Mouse (Mus musculus) thymus, postnatal 36 days (tissue): Measurements from ENCODE around the gene Abhd16a.

Source experiments
- DNase-seq, 2 experiments: peaks; one replicate each; pipeline ENCODE4 v3.0.0; 2022; ENCODE audit warnings: mixed read lengths in 2 of 2

Gene Abhd16a

DNA sequence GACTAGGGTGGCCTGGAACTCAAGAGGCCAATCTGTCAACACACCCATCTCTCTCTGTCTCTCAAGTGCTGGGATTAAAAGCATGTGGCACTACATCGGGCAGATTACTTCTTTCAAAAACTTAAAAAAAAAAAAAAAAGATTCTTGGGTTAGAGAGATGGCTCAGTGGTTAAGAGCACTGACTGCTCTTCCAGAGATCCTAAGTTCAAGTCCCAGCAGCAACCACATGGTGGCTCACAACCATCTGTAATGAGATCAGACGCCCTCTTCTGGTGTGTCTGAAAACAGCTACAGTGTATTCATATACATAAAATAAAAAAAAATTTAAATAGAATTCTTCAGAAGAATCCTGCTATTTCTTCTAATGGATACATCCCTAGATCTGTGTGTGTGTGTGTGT, 912 bp upstream of the Abhd16a start:
- DNase-seq, result no peak

DNA sequence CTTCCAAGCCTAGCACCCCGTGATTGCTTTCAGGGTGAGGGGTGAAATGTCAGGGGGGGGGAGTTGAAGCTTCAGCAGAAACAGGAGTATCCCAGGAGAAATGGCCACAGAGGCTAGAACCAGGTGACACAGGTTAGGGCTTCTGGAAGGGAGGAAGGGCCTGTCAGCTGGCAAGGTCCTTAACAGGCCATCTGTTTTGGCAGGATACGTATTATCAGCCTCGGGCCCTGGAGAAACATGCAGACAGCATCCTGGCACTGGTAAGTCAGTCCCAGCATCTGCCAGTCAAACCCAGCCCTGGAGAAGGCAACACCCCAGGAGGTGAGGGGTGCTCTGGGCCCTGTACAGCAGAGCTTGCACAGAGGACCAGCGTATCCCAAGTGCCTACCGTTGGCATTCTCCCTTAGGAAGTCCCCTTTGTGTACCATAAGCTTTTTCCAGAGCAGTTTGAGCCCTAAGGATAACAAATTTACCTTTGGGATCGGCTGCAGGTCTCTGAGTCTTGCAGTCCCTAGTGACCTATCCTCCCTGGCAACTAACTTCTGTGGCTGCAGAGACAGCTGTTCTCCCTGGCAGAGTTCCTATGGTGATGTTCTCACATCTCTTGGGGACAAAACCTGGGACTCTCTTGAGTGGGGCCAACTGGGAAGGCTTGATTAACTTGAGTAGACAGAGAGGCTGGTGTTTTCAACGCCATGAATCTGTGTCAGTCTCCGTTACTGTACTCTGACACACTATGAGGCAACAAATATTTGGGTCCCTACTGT, 1.3 kb downstream of the Abhd16a start:
- DNase-seq, result no peak

DNA sequence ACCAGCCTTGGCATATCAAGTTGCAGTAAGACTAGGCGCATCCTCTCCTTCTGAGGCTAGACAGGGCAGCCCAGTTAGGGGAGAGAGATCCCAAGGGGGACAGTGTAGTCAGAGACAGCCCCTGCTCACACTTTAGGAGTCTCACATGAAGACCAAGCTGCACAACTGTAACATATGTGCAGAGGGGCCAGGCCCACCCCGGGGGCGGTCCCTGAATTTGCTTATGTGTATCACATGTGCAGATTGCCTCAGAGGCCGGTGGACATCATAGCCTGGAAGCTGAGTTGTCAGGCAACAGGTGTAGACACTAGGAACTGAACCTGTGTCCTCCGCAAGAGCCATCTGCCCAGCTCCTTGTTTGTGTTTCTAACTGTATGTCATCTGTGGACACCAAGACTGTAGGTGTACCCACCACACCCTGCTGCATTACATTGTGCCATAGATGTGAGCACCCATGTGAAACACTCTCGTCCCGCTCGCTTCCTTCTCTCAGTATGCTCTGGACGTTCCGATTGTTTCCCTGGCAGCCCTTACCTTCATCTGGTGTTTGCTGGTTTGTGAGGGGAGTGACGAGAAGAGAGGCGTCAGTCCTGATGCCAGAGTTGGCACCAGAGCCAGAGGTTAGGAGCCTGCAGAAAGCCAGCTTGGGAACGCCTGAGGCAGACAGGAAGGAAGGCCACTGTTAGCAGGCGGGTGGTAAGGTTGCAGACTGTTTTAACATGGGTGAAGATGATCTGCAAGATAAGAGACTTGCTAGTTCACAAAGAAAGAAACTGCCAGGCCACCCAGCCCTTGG, 3.5 kb downstream of the Abhd16a start:
- no peak for DNase-seq

DNA sequence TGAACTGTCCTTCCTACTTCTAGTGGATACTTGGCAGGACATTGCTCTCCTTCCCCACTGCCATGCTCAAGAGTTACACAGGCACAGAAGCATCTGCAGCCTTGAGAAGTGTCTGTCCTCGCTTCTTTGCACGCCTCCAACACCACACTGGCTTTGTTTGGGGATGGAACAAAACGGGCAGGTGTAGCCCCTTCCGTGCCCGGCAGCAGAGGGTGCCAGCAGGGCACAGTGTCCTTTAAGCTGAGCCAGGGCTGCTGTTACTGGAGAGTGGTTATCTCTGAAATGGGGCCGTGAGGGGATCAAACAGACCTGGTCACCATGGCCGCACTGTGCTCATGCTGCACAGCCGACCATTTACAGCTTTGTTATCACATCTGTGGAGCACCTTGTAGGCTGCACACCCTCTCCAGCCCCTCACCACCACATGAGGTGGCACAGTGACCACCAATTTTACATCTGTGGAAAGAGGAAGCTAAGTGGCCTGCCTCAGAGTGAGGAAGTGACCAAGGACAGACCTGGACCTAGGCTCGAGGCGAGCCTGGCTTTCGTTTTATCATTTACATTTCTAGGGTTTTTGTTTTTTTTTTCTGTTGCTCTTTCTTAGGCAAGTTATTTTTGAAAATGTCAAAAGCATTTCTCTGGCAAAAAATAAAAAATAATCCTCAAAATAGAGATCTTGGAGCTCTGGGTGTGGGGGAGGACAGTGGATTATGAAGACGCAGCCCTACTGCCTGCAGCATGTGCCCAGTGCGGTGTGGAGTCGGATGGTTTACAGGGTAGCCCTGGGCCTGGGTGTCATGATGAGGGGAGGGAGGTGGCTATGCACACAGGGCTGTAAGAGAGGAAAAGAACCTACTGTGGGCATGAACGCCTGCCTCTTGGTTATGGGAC, 5.7 kb downstream of the Abhd16a start:
- no peak for DNase-seq

DNA sequence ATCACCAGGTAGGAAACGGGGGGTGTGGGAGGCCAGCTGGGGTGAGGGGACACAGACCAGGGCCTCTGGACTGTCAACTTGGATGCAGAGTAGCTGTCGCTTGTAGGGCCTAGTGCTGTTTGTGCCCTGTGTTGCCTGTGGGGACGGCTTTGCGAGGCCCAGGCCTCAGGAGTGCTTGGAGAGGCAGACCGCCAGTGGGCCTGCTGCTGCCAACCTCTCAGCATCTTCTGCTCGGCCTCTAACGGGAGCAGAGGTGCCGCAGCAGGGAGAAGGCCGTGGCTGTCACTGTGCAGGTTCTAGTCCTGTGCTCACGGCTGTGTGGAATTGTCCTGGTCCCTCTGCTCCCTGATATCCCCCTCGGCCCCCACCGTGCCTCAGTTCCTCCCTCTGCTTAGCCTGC, 7.5 kb downstream of the Abhd16a start:
- DNase-seq, result no peak

DNA sequence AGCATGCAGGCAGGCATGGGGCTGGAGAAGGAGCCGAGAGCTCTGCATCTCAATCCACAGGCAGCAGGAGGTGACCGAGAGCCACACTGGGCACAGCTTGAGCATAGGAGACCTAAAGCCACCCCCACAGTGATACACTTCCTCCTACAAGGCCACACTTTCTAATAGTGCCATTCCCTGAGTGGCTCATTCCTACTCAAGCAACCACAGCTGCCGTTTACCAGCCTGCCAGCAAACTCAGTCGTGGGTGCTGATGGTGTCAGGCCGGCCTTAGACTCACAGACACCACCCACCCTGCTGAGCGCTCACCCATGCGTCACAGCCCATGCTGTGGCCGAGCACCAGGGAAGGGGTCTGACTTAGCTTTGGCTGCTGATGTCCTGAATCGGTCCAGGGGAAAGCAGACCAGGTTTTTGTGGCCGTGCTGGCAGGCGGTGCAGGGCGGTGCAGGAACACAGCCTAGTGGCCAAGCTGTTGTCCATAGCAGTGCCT, 8.1 kb downstream of the Abhd16a start:
- DNase-seq, result peak in 1 of 2 experiments; percentile 23

DNA sequence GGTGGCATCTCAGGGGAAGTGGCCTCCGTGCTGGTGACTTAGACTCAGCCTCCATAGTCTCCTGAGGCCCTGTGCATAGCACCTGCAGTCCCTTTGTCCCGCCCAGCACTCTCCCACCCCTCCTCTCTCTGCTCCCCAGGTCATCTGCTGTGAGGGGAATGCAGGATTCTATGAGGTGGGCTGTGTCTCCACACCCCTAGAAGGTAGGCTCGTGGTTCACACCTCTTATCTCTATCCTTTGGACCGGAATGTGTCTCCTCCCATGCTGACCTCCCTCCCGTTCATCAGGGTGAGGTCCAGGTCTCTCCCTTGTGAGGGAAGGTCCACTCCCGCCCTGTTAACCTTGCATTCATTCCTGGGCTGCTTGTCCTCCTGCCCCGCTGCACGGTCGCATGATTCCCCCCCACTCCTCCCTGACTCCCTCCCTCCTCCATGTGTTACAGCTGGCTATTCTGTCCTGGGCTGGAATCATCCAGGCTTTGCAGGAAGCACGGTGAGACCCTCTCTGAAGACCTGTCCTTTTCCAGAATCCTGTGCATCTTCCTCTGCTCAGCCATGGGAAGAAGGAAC, 11.2 kb downstream of the Abhd16a start:
- no peak for DNase-seq

DNA sequence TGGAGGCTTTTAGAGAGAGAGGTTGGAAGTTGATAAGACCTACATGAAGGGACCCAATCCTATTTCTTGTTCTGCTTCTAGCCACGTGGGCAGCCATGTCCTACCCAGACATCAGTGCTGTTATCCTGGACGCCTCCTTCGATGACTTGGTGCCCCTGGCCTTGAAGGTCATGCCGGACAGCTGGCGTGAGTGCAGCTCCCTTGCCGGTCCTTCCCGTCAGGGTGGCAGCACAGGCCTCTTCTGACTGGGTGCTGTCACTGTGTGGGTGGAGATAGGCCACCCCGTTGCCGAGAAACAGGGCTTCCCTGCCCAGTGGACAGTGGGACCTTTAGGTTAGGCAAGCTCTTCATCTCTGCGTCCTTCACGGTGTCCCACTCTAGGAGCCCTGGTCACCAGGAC, 12.1 kb downstream of the Abhd16a start:
- DNase-seq, result no peak

DNA sequence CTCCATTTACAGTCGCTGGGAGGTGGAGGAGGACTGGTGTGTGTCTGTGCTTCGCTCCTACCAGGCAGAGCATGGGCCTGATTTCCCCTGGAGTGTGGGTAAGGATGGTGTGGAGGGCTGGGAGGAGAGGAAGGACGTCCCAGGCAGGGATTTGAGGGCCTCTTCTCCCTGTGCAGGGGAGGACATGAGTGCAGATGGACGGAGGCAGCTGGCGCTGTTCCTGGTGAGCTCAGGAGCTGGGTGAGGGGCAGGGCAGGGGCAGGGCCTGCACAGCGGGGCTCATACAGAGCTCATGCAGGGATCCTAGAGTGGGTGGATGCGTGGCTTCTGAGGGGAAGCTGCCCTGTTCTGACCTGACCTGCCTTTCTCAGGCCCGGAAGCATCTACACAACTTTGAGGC, 13.2 kb downstream of the Abhd16a start:
- DNase-seq, result no peak

DNA sequence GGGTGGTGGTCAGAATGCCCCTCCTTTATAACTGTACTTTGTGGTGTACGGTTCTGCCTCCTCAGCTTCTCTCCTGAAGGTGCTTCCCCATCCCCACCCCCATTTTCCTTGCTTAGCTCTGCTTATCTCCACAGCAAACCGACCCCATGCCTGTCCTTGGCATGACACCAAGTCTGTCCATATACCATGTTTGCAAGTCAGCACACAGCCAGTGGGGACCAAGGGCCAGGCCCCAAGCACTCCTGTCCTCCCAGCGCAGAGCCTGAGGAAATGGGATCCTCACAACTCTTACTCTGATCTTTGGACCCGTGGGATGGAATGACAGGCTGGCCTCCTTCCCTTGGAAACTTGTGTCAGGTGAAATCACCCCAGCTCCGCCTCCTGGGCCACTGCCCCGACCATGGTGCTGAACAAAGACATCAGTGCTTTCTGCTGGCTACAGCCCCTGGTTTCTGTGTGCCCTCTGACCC, 14.2 kb downstream of the Abhd16a start:
- no peak for DNase-seq

DNA sequence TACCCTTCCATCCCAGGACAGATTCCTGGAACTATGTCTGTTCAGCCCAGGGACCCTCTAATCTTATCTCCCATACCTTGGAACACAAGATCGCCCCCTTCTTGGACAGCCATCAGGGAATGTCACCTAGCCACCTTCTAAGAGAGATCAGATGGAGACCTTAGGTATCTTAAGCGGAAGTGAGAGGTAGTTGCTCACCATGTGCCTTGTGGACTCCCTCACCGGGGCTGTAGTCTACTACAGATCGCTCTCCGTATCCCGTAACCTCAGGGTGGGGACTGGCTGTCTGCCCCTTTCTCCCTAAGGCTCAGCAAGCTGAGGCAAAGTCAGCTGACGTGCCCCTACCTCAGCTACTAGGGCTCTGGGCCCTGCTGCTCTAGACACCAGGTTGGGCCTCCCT, 15.0 kb downstream of the Abhd16a start:
- no peak for DNase-seq

DNA sequence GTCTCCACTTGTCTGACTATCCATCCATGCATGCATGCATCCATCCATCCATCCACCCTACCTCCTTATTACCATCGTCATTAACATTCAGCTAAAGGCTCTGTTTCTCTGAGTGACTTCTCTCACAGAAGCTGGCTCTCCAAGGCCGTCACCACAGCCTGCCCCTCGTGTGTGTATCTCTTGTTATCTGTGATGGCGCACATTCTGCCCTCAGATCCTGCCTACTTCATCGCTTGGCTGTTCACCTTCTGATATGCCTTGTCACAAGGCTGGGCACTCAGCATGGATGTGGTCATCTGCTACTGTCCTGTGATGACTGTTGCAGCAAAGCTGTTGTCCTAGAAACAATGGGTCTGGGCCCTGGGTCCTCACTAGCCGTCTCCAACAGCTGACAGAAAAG, 15.7 kb downstream of the Abhd16a start:
- DNase-seq, result no peak

DNA sequence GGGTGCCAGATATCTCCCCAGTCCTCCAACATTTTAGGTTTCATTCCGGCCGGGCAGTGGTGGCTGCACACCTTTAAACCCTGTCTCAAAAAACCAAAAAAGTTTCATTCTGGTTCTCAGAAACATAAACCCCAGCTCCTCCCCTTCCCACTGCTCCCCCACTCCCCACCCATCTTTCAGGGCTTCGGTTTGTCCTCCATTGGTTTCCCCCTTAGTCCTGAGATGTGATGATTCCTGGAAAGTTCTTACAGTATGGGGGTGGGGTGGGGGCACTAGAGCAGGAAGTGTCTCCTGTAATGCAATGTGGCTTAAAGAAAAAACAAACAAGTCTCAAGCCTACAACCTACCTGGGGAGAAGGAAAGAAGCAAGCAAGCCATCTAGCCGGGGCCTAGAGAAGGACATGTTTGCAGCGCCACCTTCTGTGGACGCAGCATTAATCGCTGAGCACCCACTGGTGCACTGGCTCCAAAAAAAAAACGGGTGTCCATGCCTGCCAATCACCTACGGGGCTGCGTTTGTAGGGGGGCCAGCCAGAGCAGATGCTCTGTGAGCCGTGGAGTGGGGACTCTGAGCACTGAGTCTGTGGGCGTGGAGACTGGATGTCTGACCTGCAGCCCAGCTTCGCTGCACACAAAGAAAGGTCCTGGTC, 16.8 kb downstream of the Abhd16a start:
- peak; percentile 30 to 46 for DNase-seq

DNA sequence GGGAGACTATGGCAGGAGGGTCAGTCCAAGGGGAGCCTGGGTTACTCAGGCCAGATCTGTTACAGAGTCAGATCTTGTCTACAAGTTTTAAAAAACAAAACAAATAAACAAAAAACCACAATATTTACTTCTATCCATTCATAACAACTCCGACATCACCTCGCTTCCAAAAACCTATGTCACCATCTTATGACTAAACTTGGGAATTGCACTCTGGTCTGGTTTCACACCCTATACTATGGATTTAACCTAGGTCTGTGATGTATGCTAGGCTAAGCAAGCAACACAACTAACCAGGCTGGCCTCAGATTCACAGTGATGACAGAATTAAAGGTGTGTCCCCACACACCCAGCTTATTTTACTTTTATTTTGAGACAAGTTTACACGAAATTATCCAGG, 17.5 kb downstream of the Abhd16a start:
- DNase-seq, result no peak

DNA sequence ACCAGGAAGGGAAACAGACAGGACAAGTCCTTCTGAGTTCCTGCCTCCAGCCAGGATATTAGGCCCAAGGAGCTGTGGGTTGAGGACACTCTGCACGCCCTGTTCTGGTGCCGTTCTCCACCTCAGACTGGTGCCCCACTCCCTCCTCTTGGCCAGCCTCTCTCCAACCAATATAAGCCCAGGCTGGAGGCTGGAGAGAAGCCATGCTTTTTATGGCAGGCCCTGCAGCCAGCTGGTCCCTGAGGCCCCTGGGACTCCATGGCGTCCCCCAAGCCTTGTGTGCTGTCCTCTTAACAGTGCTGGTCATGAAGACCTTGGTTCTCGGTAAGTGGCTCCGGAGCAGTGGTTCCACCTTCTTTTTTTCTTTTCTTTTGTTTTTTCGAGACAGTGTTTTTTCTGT, 19.0 kb downstream of the Abhd16a start, which contains the start of gene Ly6g5c:
Gene Ly6g5c (plus strand): TSS at position 183 of the 400 bp plus-strand sequence.
- no peak for DNase-seq

DNA sequence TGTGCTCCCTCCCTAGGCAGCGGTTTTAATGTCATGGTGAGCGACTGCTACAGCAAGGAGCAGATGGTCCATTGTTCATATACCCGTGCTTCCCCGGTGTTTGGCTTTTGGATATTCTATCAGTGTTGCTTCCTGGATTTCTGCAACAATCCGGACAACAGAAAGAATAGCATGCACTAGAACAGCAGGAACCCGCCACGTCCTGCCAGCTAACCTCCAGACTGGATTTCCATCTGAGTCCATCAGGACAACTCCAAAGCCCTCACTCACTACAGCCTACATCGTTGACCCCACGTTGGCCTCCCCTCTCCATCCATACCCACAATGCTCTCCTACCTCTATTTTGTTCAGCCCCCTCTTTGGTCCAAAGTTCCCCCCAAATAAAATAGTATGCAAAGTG, 22.7 kb downstream of the Abhd16a start:
- DNase-seq, result no peak

DNA sequence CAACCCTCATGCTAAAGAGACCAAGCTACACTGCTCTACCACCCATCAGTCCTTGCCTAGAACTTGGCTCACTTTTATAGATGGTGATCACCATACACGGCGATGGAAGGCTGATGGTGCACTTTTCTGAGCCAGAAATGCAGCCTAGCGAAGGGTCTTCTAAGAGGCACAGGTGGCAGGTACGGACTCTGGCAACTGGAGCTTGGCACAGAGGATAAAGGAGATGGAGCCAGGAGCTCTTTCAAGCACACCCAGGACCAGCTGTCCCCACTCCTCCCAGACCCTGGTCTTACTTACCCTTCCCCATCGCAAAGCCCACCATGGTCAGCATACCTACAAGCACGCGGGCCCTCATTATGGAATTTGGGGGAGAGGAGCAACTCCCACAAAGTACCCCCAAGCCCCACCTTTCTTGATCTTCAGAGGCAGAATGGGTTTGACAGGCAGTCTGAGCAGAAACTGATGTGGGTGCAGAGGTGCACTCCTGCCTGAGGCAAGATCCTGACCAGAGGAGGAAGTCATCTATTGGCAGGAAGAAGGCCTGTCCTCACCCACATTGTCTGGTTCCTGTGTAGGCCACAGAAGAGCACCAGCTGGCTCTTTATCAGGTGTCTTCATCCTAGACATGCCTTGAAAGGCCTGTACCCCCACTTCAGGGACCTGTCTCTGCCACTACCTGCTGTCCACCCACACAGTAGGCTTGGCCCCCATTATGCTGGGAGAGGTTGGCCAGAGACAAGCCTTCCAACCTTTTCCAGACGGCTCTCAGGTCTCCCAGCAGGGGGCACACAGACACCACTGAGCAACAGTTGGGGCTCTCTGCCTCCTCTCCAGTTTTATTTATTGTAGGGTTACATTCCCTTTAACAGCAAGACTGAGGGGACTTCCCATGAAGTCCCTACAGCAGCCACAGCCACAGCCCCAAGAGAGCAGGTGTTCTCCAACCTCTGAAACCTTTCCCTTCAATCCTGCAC, 26.3 kb downstream of the Abhd16a start, which contains the start of gene Ly6g5b:
Gene Ly6g5b (minus strand): TSS at position 383 of the 974 bp plus-strand sequence.
- DNase-seq, result peak; percentile 60 to 64

DNA sequence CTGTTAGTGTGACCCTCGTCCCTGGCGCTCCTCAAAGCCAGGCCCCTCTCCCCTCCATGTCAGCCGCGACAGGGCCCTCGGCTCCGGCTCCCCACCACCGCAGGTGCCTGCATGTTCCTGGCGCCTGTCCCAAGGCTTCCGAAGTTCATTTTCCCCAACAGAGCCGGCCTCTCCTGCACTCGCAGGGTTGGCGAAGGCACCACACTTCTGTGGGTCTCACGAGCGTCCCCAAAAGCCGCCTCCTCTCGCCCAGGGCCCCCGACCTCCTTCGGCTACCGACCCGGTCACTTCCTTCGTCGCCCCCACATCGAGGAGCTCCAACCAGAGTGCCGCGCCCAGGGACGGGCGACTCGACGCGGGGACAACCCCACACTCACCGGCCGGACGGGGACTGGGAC, 31.7 kb downstream of the Abhd16a start:
- DNase-seq, result no peak

DNA sequence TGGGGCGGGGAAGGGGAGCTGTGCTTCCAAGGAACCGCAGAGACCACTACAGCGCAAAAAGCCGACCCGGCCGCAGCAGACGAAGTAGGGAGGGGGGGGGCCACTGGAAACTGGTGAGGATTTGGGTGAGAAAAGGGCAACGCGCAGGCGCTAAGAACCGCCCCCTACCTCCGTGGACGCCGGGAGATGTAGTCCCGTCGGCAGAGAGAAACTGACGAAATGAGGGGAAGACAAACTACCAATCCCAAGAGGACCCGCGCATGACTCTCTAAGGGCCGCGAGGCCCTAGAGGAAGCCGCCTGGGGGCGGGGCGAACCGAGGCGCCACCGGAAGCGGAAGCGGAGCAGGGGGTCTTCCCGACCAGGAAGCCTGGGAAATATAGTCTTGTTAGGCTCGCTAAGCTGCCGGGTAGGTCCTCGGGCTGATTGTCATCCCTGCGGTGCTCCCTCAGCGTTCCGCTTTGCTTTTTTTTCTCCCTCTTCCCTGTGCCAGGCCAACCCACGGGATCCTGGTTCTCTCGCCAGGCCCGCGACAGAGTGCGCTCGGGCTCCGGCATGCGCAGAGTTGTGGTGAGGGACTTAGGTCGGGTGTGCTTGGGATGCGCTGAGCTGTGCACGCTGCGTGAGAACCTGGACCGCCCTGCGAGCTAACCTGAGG, 32.2 kb downstream of the Abhd16a start, which contains the start of gene Gpank1:
Gene Gpank1 (plus strand): TSS at position 313 of the 657 bp plus-strand sequence.
- peak; percentile 97 to 99 for DNase-seq

DNA sequence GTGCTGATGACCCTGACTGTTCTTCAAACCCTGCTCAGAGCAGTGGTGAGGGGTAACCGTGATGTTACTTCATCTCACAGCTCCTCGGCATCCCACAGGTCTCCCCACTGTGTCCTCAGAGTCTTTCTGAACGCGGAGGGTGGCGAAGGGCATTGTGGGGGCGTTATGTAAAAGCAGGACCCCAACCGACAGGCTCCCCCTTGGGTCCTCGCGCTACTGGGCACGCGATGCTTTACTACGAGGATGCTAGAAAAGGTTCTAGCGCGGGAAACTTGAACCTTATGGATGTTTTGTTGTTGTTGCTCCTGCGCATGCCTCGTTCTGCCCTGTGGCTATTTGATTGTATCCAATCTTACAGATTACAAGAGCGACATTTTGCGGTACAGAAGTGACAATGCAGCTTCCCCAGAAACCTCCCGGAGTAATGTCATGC, 32.8 kb downstream of the Abhd16a start, which contains the start of gene Csnk2b:
Gene Csnk2b (minus strand): TSS at position 183 of the 433 bp plus-strand sequence.
- DNase-seq, result peak; percentile 28 to 55
